Mouse (Mus musculus) spleen, postnatal 14 days (tissue): ENCODE data around the gene Nacc1.

ENCODE experiments used
- DNase-seq, 2 experiments: peaks; one replicate each; pipeline ENCODE4 v3.0.0; 2021 to 2022; ENCODE audit warnings: low spot score in 2 of 2

Gene Nacc1

GRCm38 (mm10) chr8:84663483-84664327 lies 24.0 kb downstream of the Nacc1 start:
- DNase-seq, result peak; percentile 88 to 89

- DNase-seq, result peak; percentile 87 to 89
Measured at GRCm38 (mm10) chr8:84662581-84663065, 25.0 kb downstream of the Nacc1 start, which contains the start of gene Ier2. TSS of gene Ier2 (minus strand) at chr8:84662852.

GRCm38 (mm10) chr8:84661961-84662571 lies 25.6 kb downstream of the Nacc1 start:
- DNase-seq, result peak; percentile 40 to 53

DNA sequence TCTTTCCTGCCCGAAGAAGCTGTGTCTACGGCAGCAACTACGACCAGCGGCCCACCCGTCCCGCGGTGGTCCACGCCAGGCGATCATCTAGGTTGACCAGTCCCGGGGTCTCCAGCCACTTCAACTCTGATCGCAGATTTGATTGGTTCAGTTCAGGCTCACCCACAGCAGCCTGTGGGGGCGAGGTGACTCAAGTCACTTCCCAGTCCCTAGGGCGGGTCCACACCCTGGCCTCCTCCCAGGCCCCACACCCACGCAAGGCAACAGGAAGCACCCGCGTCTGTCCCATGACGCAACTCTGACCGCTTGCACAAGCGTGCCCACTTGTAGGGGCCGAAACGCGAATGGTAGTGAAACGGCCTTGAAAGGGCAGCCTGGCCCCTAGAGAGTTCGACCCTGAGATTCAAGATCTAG lies 26.2 kb downstream of the Nacc1 start:
- peak; percentile 72 to 76 for DNase-seq

DNA sequence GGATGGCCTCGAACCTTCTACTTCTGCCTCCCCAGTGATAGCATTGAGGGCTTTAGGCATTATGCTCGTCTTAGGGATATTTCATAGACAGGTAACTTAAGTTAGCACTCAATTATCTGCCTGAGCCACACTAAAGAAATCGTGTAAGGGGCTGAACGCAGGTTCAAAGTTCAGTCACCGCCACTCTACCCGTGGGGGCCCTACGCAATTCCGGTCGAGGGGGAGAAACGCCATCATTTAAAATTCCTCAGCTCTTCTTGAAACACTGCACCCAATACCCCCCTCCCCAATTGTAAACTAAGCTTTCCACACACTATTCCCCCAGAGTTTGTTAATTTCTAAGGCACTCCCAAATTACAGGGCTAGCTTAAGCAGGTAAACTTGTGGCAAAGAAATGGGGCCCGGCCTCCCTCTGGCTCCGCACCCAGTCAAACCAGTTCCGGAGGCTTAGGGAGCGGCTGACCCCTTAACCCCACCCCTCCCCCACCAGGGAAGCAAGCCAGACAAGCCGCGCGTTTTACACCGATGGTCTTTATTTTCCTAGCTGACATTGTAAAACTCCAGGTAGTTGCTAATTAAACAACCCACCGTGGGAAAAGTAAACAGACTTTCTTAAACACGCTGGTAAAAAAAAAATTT lies 26.7 kb downstream of the Nacc1 start:
- peak in 1 of 2 experiments; percentile 33 for DNase-seq

GRCm38 (mm10) chr8:84659936-84660818 lies 27.5 kb downstream of the Nacc1 start:
- peak; percentile 31 to 42 for DNase-seq

DNA sequence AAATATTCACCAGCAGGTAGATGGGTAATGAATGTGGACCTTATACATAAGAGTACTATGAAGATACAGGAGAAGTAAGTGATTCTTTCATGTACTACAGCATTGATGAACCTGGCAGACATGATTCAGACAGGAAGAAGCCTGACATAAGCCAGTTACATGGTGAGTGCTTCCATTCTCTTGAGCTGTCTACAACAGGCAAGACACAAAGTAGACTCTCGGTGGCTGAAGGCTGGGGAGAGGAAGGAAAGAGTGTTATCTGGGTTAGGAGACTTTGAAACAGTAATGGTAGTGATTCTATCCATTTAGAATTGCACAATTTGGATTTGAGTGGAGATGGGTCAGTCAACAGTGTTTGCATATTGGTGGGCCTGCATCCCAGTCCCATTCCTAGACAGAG lies 28.7 kb downstream of the Nacc1 start:
- no peak for DNase-seq

DNA sequence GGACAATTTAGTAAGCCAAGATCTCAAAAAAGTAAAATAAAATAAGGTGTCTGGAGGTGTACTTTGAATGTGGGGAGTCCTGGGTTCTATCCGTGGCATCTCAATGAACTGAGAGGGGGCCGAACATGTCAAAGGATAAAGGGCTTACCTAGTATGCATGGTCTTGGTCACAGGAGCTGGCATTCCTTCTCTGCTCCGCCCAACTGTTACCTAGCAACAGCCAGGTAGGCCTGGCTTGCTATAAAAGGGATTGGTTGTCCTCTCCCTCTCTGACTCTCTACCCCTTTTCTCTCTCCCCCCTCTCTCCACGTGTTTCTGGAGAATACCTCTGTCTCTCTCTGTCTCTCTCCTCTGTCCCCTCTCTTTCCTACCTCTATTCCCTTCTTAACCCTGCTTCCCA lies 30.0 kb downstream of the Nacc1 start:
- no peak for DNase-seq

- no peak for DNase-seq
Measured at GRCm38 (mm10) chr8:84657203-84657602, 30.5 kb downstream of the Nacc1 start.

GRCm38 (mm10) chr8:84656641-84657126 lies 31.0 kb downstream of the Nacc1 start:
- DNase-seq, result peak; percentile 47 to 59

DNA sequence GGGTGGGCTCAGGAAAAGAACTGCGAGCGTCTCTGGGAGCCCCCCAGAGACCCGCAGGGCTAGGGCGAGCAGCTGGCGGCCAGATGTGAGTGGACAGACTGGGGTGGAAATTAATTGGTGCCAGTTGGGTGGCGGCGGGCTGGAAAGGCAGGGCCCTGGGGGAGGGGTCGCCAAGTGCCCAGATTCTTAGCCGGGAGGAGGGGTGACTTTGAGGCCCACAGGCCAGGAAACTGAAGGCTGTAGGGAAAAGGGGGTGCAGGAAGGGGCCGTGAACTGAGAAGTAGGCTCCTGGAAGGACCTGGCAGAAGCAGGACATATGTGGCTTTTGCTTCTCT lies 31.5 kb downstream of the Nacc1 start:
- no peak for DNase-seq

DNA sequence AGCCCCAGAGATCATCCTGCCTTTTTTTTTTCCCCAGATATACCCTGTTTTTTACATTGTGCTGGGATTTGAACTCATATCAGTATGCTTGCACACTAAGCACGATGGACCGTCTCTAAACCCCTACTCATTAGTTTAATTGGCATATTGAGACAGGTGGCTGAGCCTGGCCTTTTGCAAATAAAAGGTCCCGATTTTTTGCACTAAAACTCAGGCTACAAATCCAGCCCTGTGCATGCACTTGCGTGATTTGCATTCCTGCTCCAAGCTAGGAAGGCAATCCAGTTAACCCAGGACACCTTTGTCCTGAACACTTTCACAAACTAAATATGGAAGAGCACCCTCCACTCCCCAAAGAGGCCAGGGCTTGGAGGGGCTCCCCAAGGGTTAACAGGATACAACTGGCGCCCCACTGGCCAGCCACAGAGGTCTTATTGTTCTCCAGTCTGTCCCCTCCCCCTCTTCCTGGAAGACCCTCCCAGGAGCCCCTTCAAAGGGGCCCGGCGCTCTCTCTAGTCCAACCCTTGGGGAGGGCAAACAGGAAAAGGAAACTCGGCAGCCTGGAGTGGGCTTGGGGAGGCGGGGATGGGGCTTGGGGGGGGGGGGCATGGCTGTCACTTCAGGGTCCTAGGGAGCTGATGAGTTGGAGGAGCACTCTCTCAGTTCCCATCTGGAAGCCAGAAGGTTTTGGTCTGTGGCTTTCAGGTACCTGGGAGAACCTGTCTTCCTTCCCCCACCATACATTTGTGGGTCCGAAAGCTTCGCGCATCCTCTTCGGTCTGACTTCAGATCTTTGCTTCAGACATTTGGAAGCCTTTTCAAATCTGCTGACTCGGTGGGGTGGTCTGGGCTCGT lies 32.1 kb downstream of the Nacc1 start:
- DNase-seq, result no peak

GRCm38 (mm10) chr8:84654597-84654996 lies 33.1 kb downstream of the Nacc1 start:
- DNase-seq, result no peak

DNA sequence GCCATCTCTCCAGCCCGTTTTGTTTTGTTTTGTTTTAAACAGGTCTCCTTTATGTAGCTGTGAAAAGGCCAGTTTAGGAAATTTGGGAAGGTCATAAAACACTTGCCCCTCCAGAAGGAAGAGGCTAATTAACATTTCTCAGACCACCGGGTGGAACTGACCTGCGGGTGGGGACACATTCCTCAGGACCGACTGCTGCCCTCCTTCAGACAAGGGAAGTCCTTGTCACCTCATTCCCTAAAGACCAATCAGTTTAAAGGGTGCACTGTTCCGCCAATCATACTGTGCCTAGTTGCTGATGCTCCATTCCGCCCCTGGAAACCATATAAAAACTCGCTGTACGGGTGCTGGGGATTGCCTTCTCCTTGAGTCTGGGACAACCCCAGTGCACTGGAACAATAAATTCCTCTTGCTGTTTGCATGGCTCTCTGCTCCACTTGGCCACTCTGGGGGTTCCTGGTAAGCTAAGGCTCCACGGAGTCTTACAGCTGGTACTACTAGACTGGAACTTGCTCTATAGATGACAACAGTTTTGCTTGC lies 34.5 kb downstream of the Nacc1 start:
- no peak for DNase-seq

DNA sequence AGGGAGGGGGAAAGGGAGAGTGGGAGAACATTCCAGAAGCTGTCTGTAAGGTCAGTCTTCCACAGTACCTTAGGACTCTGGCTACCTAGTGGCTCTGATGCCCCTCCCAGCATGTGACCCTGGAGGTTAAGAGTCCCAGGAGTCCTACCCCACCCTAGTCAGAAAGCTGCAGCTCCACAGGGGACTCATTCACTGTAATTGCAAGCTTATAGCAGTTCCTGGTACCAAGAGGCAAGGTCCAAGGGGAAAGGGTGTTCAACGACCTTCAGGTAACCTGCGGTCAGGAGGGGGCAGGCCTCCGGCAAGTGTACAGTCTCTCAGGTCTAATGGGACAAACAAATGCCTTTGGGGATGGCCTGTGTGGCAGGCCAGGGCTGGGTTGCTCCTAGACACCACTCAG lies 37.4 kb downstream of the Nacc1 start:
- DNase-seq, result no peak

DNA sequence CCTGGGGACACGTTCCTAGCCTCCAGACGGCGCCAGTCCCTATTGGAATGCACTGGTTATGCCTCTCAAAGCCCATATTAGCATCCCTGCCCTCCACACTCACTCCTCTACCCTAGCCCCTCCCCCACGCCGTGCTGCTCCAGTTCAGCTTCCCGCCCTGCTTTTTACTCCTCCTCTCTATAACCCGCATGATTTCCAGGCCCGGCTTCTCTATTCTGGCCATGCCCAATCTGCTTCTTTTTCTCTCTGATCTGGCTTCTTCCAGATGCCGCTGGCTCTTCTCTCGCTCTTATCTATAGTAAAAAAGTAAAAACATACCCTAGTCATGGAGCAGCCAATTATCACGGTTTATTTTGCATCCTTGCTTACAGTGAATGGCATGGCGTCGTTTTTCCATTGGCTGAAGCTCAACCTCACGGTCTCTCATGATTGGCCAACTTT lies 40.2 kb downstream of the Nacc1 start:
- no peak for DNase-seq

DNA sequence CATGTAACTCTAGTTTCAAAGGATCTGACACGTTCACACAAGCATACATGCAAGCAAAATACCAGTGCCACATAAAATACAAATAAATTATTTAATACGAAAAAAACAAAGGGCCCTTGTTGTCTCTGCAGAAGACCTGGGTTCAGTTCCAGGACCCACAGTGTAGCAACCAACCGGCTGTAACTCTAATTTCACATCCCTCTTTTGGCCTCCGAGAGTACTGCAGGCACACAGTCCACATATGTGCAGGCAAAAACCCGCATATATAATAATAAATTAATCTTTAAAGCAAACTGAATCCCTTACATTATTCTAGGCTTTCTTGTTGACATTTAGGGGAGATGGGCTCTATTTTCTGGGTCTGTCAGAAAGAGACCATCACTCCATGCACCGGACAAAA lies 40.9 kb downstream of the Nacc1 start:
- no peak for DNase-seq

DNA sequence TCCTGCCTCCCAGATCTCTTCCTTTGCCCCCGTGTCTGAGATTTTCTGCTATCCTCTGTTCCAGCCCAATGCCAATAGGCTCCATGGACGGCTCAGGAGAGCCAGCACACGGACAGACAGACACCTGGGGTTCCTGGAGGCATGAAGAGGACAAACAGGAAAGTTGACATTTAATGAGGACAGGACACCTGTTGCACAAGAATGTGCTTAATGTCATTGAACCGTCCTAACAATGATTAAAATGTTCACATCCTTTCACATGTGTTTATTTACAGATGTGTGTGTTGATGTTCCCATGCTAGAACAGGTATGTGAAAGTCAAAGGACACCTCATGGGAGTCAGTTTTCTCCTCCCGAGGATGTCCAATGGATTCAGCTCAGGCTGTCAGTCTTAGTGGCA lies 44.6 kb downstream of the Nacc1 start:
- DNase-seq, result no peak

- DNase-seq, result no peak
Measured at GRCm38 (mm10) chr8:84641578-84642361, 45.9 kb downstream of the Nacc1 start.
